Mouse (Mus musculus) lung, postnatal 0 days (tissue): ENCODE measurements around the gene Cabp2.

Source experiments
- CTCF ChIP-seq: IDR thresholded peaks from 2 replicates; pipeline ENCODE4 v1.5.1; 2016; ENCODE audit warnings: antibody characterized with exemption, mild to moderate bottlenecking
- EP300 ChIP-seq: IDR thresholded peaks from 2 replicates; pipeline ENCODE4 v1.6.1; 2016; ENCODE audit warnings: antibody characterized with exemption, mild to moderate bottlenecking, control low read depth

DNA sequence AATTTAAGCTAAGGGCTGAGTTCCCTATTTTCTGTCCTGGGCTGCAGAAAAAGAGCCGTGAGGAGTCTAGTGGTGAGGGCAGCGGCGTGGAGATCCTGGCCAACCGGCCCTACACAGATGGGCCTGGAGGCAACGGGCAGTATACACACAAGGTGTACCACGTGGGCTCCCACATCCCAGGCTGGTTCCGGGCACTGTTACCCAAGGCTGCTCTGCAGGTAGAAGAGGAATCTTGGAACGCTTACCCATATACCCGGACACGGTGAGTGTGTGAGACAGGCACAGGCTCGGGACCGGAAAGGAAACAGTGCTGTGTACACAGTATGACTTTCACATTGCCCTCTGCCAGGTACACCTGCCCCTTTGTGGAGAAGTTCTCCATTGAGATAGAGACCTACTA, 21.2 kb downstream of the Cabp2 start:
- no peak for TF ChIP-seq EP300
- no peak for TF ChIP-seq CTCF
